In the genomic region with DNA sequence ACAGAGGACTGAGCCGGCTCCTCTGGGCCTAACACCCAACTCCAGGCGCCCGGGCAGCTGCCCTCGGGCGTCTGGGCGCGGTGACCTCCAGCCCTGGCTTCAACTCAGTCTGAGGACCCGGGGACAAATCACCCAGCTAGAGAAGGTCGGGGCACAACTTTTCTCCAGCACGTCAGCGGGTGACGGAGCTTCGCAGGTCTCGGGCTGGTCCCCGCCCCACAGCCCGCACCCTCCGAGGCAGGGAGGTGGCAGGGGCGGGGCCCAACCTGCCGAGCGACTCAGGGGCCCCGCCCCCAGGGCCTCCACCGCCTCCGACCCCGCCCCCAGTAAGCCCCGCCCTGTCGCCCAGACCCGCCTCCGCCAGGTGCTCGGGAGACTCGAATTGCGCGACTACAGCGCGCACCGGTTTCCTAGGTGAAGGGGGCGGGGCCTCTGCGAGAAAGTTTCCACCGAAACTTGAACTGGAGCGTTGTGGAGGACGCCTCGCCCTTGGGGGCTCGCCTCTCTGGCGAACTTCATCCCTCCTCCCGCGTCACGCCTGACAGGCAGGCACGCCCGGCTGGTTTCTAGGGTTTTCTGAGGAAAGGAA, we compare ENCODE assay signal across 8 mouse cellular contexts. TPM values are rescaled to one million over a fixed set of nuclear protein-coding genes. Genes with fewer than 3 reads are reported as not detected.
DNase-seq lines count a peak whose midpoint lies in the region; ATAC-seq and TF ChIP-seq lines count a peak whose summit lies in the region.

A gene (minus strand): TSS at position 278 of the 589 bp plus-strand sequence.
A gene (minus strand): TSS at position 280 of the 589 bp plus-strand sequence.

- peak within 1 kb of the TSS; percentile 98 for H3K4me2 ChIP-seq in forebrain, embryonic 15.5 days (replicated peaks)

- H3K27ac ChIP-seq in ES-E14 (ENCODE audit: insufficient read depth, low read depth, low read length, poor library complexity, severe bottlenecking) = no peak within 1 kb of the TSS
- no peak within 1 kb of the TSS for H3K27ac ChIP-seq in forebrain, embryonic 15.5 days (replicated peaks)

- in situ Hi-C loops in ES-E14 (cut with MboI; ENCODE audit: low sequenced_read_pairs in 2 of 2, unreplicated experiment in 2 of 2) = no loop called here

- under 1% methylated on average over 47 of the region's 48 CpGs for WGBS in forebrain, embryonic 15.5 days

- peaks cover 18% of the 10 kb centered on the region for H3K27me3 ChIP-seq in forebrain, embryonic 15.5 days

- H3K36me3 ChIP-seq in ES-E14 (ENCODE audit: control insufficient read depth, insufficient read depth, low read length, poor library complexity, severe bottlenecking) = no peaks in the 10 kb centered on the region
- H3K36me3 ChIP-seq in forebrain, embryonic 15.5 days = no peaks in the 10 kb centered on the region

- peak; percentile 86 for ATAC-seq in forebrain, embryonic 15.5 days (replicated peaks)
- ATAC-seq in neutrophil, adult 5-6 weeks (ENCODE audit: extremely low read depth, insufficient number of reproducible peaks, low FRiP score, poor library complexity, severe bottlenecking) = peak; percentile 49

- H3K4me3 ChIP-seq in ES-E14 (ENCODE audit: insufficient read depth in 1 of 2, low read depth in 1 of 2, low read length in 2 of 2, poor library complexity in 1 of 2, severe bottlenecking in 1 of 2) = peak within 1 kb of the TSS; percentile 60 to 81
- peak within 1 kb of the TSS; percentile 55 for H3K4me3 ChIP-seq in forebrain, embryonic 15.5 days

- peak within 1 kb of the TSS; percentile 67 for H3K9ac ChIP-seq in ES-E14 (ENCODE audit: insufficient read depth, low read depth, low read length, poor library complexity, severe bottlenecking)
- peak within 1 kb of the TSS; percentile 29 for H3K9ac ChIP-seq in forebrain, embryonic 15.5 days (replicated peaks)

- no peaks in the 10 kb centered on the region for H3K9me3 ChIP-seq in ES-E14 (ENCODE audit: control insufficient read depth, insufficient read depth, low read depth, low read length)
- no peaks in the 10 kb centered on the region for H3K9me3 ChIP-seq in forebrain, embryonic 15.5 days

- peak; percentile 90 for DNase-seq in ES-E14 (ENCODE audit: low read depth, low spot score)
- DNase-seq in cerebellum, adult 11-12 months = peak; percentile 26
- peak; percentile 69 for DNase-seq in heart, postnatal 25 days (ENCODE audit: low spot score)
- DNase-seq in layer of hippocampus, adult 11-12 months (ENCODE audit: low spot score) = peak; percentile 48
- DNase-seq in lung, adult 18-20 months = peak; percentile 94 to 96
- peak; percentile 91 for DNase-seq in testis, postnatal 14 days (ENCODE audit: low spot score)

- intact Hi-C loops in heart, postnatal 25 days (cut with DNase I) = no loop called here

- H3K4me1 ChIP-seq in ES-E14 (ENCODE audit: control insufficient read depth in 2 of 2, insufficient read depth in 2 of 2, low read length in 2 of 2, poor library complexity in 1 of 2) = peaks cover 0 to 8% of the 10 kb centered on the region in 2 experiments; a peak in 1 of 4 replicates
- peaks cover 20% of the 10 kb centered on the region for H3K4me1 ChIP-seq in forebrain, embryonic 15.5 days

TF ChIP-seq in ES-E14, 5 proteins besides CTCF, POLR2A, EP300 and RAD21:
- TF ChIP-seq ZNF384 (IDR thresholded peaks at IDR 0.05; ENCODE audit: low read depth, low read length) (no peak), CHD2 (IDR thresholded peaks at IDR 0.05; ENCODE audit: low read depth, low read length) (no peak), MAFK (IDR thresholded peaks at IDR 0.05; ENCODE audit: insufficient read depth, low read depth, low read length) (no peak), HCFC1 (IDR thresholded peaks at IDR 0.05; ENCODE audit: borderline replicate concordance, insufficient read depth, low read length) (no peak), ZC3H11A (IDR thresholded peaks at IDR 0.05; ENCODE audit: borderline replicate concordance, low read depth, low read length) (no peak)

RNA-seq across cellular contexts. Expression of the first gene that starts in this region (rescaled TPM):
- total RNA-seq in ES-E14 (2012; rRNA removed) = 0.18 and 0.21 TPM in 2 replicates
- 1.2 and 1.9 TPM in 2 replicates for polyA plus RNA-seq in forebrain, embryonic 15.5 days (2015; fragmentation: Nextera tagmentation; extraction: Ambion mirVana)
- total RNA-seq in heart, postnatal 25 days (2021) = 1 to 10 TPM; 3.9 to 5.0 TPM
- total RNA-seq in neutrophil, adult 5-6 weeks (2017) = 0.23 and 0.49 TPM in 2 replicates

RNA-seq across cellular contexts. Expression of the second gene that starts in this region (rescaled TPM):
- total RNA-seq in ES-E14 (2012; rRNA removed) = 0.58 and 1.2 TPM in 2 replicates
- polyA plus RNA-seq in forebrain, embryonic 15.5 days (2015; fragmentation: Nextera tagmentation; extraction: Ambion mirVana) = 2.2 and 3.1 TPM in 2 replicates
- total RNA-seq in heart, postnatal 25 days (2021) = 10 to 100 TPM; 38.8 to 39.2 TPM
- total RNA-seq in neutrophil, adult 5-6 weeks (2017) = 0.12 and 0.93 TPM in 2 replicates

Comparison
In these comparisons a context has a peak if more than half of its experiments do, and no peak if none do; other contexts are left out.
1. RNA of the second gene that starts in this region (total RNA-seq): 38.8 to 39.2 TPM in heart, postnatal 25 days; 0.58 to 1.2 TPM in ES-E14 and 0.12 to 0.93 TPM in neutrophil, adult 5-6 weeks; every median in the first group is over 10 times any median in the second.
2. Peak in ATAC-seq in neutrophil, adult 5-6 weeks; RNA of the genes that start here not detected or under 1 TPM.
3. DNase-seq: peak in every context shown above with its lines; median percentile 95 in lung, adult 18-20 months; 91 in testis, postnatal 14 days; 90 in ES-E14; 69 in heart, postnatal 25 days; 48 in layer of hippocampus, adult 11-12 months; 26 in cerebellum, adult 11-12 months.